Mouse (Mus musculus): Measurements from ENCODE around the gene Llph. TPM values are rescaled to one million over a fixed set of nuclear protein-coding genes. Genes with fewer than 3 reads are reported as not detected.

The Llph gene
- polyA plus RNA-seq, 1 experiment = 123 TPM

DNA sequence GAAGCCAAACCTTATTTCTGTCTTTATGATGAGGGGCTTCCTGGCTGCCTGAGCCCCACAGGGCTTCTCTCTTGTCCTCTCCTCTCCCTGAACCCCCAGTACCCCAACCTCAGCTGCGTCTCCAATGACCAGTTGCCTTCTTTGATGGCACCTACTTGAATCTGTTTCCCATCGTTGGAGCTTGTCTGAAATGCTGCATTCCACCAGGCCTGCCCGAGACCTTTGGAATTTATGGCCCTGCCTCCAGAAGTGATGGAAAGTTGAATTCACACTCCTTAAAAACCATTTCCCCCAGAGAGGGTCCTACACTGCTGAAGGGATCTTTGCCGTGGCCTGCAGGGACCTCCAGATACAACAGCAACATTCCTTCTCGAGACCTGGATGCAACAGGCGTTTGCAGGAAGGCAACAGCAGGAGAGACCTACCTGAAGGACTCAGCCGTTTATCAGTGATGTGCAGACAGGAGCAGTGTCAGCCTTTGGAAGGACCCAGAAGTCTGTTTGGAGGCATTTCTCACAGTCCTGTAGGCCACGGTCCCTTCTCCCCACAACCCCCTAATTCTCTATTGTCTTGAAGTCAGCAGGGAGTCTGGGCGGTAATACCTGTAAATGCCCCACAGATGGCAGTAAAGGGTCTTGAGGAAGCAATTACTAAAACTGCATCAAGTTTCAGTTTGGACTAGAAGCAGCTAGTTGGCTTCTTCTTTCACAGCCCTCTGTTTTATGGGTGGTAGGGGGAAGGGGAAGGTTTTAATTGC is 20.3 kb downstream of the Llph start:
- H3K4me3 ChIP-seq (replicated peaks) = peak overlapping the region; percentile 83
- no peak for TF ChIP-seq GATA1 (IDR thresholded peaks at IDR 0.05; ENCODE audit: borderline replicate concordance, low read length)
- TF ChIP-seq FLI1 (IDR thresholded peaks at IDR 0.05; ENCODE audit: low read length) = no peak
- H3K27me3 ChIP-seq (replicated peaks) = peaks cover 17% of the 10 kb centered on the region

DNA sequence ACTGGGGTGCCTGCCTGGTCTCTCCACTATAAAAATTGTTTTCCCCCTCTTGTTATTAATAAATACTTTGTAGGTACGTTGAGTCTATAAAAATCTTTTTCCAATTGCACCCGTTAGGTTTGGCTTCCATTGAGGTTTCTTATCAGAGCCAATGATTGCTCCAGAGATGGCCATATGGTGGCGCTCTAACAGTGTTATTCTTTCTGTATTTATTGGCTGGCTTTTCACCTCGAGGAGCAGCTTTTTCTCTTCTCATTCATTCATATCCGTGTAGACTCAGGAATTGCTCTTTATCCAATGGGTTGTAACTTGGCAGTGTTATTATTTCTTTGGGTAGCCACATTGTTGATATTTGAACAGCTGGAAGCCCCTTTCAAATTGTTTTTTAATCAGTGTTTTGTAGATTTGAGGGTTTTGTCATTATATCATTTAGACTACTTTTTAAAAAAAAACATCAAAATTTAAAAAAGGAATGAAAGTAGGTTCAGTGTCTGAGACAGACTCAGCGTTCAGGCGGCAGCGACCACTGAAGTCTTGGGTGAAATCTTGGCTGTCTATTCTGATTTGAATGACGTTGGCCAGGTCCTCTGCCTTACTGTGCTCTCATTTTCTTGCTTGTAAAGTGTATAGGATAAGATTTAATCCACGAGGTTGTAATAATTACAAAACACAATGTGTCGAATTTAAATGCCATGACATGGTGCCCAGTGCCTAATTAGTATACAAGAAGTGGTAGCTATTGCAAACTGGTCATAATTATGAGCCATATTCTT is 24.2 kb downstream of the Llph start:
- H3K4me1 ChIP-seq = peaks cover 19% of the 10 kb centered on the region
- no peak overlapping the region for H3K4me3 ChIP-seq (replicated peaks)
- no peaks in the 10 kb centered on the region for H3K36me3 ChIP-seq (replicated peaks; ENCODE audit: low read length)
- no peak for TF ChIP-seq GATA1 (IDR thresholded peaks at IDR 0.05; ENCODE audit: borderline replicate concordance, low read length)
- TF ChIP-seq FLI1 (IDR thresholded peaks at IDR 0.05; ENCODE audit: low read length) = no peak
- no peaks in the 10 kb centered on the region for H3K9me3 ChIP-seq
- peaks cover 38% of the 10 kb centered on the region for H3K27me3 ChIP-seq (replicated peaks)

More for the DNA sequence above, 20.3 kb downstream of the Llph start:
- Histone ChIP-seq H3K9me3 (no peaks in the 10 kb centered on the region), H3K4me1 (peaks cover 14% of the 10 kb centered on the region), H3K36me3 (replicated peaks; ENCODE audit: low read length) (no peaks in the 10 kb centered on the region)

DNA sequence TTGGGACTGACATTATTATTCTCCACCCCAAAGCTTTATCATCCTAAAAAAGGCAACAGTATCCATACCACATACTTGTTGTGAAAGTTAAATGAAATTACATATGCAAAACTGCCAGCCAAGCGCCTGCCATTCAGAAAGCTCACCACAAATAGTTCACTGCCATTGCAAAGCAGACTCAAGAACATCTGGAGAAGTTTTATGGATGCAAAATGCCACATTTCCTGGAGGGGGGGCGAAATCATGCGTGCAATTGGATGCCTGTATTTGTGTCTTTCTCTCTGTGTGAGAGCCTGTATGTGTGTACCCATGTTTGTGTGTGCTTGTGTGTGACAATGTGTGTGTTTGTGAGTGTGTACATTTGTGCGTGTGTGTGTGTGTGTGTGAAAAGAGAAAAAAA is 24.9 kb downstream of the Llph start:
- no peaks in the 10 kb centered on the region for H3K36me3 ChIP-seq (replicated peaks; ENCODE audit: low read length)
- H3K27me3 ChIP-seq (replicated peaks) = peaks cover 38% of the 10 kb centered on the region
- H3K4me1 ChIP-seq = peaks cover 19% of the 10 kb centered on the region
- H3K9me3 ChIP-seq = no peaks in the 10 kb centered on the region
- TF ChIP-seq FLI1 (IDR thresholded peaks at IDR 0.05; ENCODE audit: low read length) (no peak), GATA1 (IDR thresholded peaks at IDR 0.05; ENCODE audit: borderline replicate concordance, low read length) (no peak)
- H3K4me3 ChIP-seq (replicated peaks) = no peak overlapping the region

DNA sequence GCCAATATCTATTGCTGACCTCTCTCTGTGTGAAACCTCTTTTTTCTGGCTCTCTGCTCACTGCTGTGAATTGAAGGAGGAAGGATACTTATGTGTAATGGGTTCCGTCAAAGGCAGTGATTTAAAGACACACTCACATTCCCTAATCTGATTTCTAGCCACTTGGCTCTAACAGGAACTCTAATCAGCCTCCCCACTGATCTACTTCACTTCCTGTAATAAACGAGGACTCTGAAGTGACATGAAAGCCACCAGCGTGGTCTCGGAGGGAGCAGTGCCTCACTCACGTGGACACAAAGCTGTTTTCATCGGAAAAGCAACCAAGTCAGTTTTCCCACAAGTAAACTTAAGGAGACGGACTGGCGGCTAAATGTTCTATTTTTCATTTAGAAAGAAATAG is 25.9 kb downstream of the Llph start:
- Histone ChIP-seq H3K4me3 (replicated peaks) (peak overlapping the region; percentile 62), H3K4me1 (peaks cover 19% of the 10 kb centered on the region), H3K36me3 (replicated peaks; ENCODE audit: low read length) (no peaks in the 10 kb centered on the region), H3K27me3 (replicated peaks) (peaks cover 38% of the 10 kb centered on the region), H3K9me3 (no peaks in the 10 kb centered on the region)
- TF ChIP-seq FLI1 (IDR thresholded peaks at IDR 0.05; ENCODE audit: low read length) (no peak), GATA1 (IDR thresholded peaks at IDR 0.05; ENCODE audit: borderline replicate concordance, low read length) (no peak)

DNA sequence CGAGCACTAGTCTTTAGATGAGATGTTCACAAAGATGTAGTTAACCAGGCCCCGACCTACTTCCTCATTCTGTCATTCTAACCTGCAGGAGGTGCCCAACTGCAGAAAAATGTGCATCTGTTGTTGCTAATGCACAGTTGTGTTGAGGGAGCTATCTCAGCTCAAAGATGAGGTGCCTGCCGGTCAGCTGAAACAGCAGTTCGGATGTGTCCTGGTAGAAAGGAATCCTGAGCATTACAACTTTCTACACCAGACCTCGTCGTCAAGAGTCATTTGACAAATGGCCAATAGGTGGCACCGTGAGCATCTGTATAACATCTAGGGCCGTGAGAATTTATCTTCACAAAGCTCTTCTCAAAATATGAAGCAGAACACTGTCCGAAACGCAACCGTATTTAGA is 30.4 kb downstream of the Llph start:
- H3K36me3 ChIP-seq (replicated peaks; ENCODE audit: low read length) = no peaks in the 10 kb centered on the region
- peaks cover 27% of the 10 kb centered on the region for H3K27me3 ChIP-seq (replicated peaks)
- no peak for TF ChIP-seq GATA1 (IDR thresholded peaks at IDR 0.05; ENCODE audit: borderline replicate concordance, low read length)
- TF ChIP-seq FLI1 (IDR thresholded peaks at IDR 0.05; ENCODE audit: low read length) = no peak
- H3K9me3 ChIP-seq = no peaks in the 10 kb centered on the region
- peaks cover 16% of the 10 kb centered on the region for H3K4me1 ChIP-seq
- peak overlapping the region; percentile 42 for H3K4me3 ChIP-seq (replicated peaks)

DNA sequence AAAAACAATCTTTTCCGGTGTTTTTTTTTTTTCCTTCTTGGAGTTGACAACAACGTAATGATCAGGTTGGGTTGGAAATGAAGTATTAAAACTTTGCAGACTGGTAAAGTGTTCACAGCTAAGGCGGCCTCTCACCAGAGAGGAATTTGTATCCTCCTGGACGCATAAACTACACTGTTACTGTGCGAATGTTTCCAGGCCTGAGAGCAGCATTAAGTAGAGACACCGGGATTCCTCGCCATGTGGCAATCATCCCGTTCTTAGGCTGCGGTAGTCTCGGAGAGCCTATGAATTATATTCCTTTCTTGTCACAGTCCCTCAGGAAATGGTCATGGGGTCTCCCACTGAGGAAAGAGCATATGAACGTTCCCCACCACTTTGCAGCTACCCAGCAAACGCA is 40.9 kb downstream of the Llph start:
- Histone ChIP-seq H3K9me3 (peaks cover 23% of the 10 kb centered on the region), H3K36me3 (replicated peaks; ENCODE audit: low read length) (no peaks in the 10 kb centered on the region), H3K4me3 (replicated peaks) (no peak overlapping the region), H3K27me3 (replicated peaks) (peaks cover 13% of the 10 kb centered on the region), H3K4me1 (peaks cover 14% of the 10 kb centered on the region)
- TF ChIP-seq GATA1 (IDR thresholded peaks at IDR 0.05; ENCODE audit: borderline replicate concordance, low read length) = no peak
- TF ChIP-seq FLI1 (IDR thresholded peaks at IDR 0.05; ENCODE audit: low read length) = no peak

DNA sequence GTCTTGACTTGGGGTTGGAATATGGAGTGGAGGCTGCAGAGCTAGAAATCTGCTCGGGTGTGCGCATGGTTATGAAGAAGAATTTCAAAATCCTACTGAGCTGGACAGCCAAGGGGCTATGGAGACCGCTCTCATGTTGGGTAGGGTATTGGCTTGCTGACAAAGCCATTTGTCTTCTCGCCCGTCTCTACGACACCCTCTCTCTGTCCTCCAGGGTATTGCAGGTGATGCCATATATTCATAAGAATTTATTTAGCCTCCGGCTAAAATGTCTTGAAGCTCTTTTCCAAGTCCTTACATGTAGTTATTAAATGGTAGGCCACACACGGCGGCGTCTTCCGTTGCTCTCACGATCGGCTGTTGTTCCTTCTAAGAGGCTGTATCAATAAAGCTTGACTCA is 43.1 kb downstream of the Llph start:
- Histone ChIP-seq H3K27me3 (replicated peaks) (peaks cover 13% of the 10 kb centered on the region), H3K4me3 (replicated peaks) (no peak overlapping the region), H3K36me3 (replicated peaks; ENCODE audit: low read length) (no peaks in the 10 kb centered on the region), H3K4me1 (peaks cover 14% of the 10 kb centered on the region), H3K9me3 (peaks cover 9% of the 10 kb centered on the region)
- TF ChIP-seq FLI1 (IDR thresholded peaks at IDR 0.05; ENCODE audit: low read length) = no peak
- no peak for TF ChIP-seq GATA1 (IDR thresholded peaks at IDR 0.05; ENCODE audit: borderline replicate concordance, low read length)

DNA sequence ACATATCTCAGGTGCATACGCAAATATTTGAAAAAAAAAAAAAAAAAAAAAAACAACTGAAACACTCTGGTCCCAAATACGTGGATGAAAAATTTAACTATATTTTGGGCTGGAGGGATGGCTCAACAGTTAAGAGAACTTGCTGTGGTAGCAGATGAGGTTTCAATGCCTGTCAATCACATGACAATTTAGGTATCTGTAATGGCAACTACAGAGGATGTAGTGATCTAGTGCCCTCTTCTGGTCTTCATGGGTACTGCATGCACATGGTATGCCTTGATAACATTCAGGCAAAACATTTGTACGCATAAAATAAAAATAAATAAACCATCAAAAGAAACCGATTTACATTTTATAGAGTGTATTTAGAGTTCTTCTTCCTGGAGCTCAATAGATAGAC is 43.9 kb downstream of the Llph start:
- no peaks in the 10 kb centered on the region for H3K36me3 ChIP-seq (replicated peaks; ENCODE audit: low read length)
- H3K4me3 ChIP-seq (replicated peaks) = no peak overlapping the region
- TF ChIP-seq FLI1 (IDR thresholded peaks at IDR 0.05; ENCODE audit: low read length) (no peak), GATA1 (IDR thresholded peaks at IDR 0.05; ENCODE audit: borderline replicate concordance, low read length) (no peak)
- H3K27me3 ChIP-seq (replicated peaks) = peaks cover 13% of the 10 kb centered on the region
- peaks cover 6% of the 10 kb centered on the region for H3K9me3 ChIP-seq
- peaks cover 14% of the 10 kb centered on the region for H3K4me1 ChIP-seq

DNA sequence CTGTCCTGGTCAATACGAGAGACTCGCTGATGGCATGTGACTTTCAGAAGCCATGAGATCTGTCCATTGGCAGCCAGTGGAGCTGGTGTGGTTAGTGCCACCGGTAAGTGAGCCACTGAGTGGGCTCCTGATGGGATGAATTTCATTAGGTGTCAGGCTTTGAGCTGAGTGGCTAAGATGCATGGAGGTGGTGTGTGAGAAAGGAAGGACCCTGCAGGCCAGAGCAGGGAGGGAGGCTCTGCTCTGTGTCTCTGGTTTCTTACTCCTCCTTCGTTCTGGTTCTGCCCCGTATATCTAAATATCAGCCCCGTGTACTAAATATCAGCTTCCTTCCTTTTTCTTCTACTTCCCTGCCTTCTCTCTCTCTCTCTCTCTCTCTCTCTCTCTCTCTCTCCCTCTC is 44.4 kb downstream of the Llph start:
- TF ChIP-seq FLI1 (IDR thresholded peaks at IDR 0.05; ENCODE audit: low read length) (no peak), GATA1 (IDR thresholded peaks at IDR 0.05; ENCODE audit: borderline replicate concordance, low read length) (no peak)
- Histone ChIP-seq H3K36me3 (replicated peaks; ENCODE audit: low read length) (no peaks in the 10 kb centered on the region), H3K9me3 (peaks cover 6% of the 10 kb centered on the region), H3K27me3 (replicated peaks) (peaks cover 13% of the 10 kb centered on the region), H3K4me1 (peaks cover 14% of the 10 kb centered on the region), H3K4me3 (replicated peaks) (peak overlapping the region; percentile 70)

DNA sequence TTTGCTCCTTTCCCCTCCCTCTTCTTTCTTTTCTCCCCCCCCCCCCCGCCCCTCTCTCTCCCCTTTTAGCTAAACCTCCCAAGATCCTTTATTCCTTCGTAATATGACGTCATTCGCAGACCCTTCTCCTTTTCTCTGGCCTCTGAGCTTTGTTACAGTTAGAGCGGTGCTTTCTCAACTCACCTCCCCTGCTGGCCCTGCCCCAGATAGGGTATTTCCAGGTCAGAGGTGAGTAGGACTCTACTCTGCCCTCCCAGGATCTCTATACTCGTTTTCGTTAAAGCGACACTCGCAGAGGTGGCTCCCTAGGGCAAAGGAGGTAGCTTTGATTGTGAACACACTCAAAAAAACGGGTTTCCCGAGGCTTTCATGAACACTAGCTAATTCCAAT is 45.0 kb downstream of the Llph start:
- no peaks in the 10 kb centered on the region for H3K36me3 ChIP-seq (replicated peaks; ENCODE audit: low read length)
- TF ChIP-seq GATA1 (IDR thresholded peaks at IDR 0.05; ENCODE audit: borderline replicate concordance, low read length) (no peak), FLI1 (IDR thresholded peaks at IDR 0.05; ENCODE audit: low read length) (no peak)
- H3K4me1 ChIP-seq = peaks cover 14% of the 10 kb centered on the region
- H3K27me3 ChIP-seq (replicated peaks) = peaks cover 15% of the 10 kb centered on the region
- H3K9me3 ChIP-seq = peaks cover under 1% of the 10 kb centered on the region; the same call in 1 of the 2 replicates
- H3K4me3 ChIP-seq (replicated peaks) = peak overlapping the region; percentile 14
